Mouse (Mus musculus): ENCODE results near the gene Mef2c.

The Mef2c gene

GRCm38 (mm10) chr13:83712778-83713380, 209.0 kb downstream of the Mef2c start:
- DNase-seq = no peak

GRCm38 (mm10) chr13:83713661-83714291, 209.9 kb downstream of the Mef2c start:
- no peak for DNase-seq

GRCm38 (mm10) chr13:83714466-83715307, 210.9 kb downstream of the Mef2c start:
- DNase-seq = peak; percentile 88 to 89

- no peak for DNase-seq
Measured at GRCm38 (mm10) chr13:83715308-83715785, 211.5 kb downstream of the Mef2c start.

GRCm38 (mm10) chr13:83715971-83716615, 212.3 kb downstream of the Mef2c start:
- no peak for DNase-seq

Measured in kidney, postnatal 4 days (tissue).